Mouse (Mus musculus) kidney, adult 9 months (tissue): ENCODE results near the gene Atrnl1.

Experiments
- DNase-seq: peaks from one replicate; pipeline ENCODE4 v3.0.0; 2022

Gene Atrnl1

DNA sequence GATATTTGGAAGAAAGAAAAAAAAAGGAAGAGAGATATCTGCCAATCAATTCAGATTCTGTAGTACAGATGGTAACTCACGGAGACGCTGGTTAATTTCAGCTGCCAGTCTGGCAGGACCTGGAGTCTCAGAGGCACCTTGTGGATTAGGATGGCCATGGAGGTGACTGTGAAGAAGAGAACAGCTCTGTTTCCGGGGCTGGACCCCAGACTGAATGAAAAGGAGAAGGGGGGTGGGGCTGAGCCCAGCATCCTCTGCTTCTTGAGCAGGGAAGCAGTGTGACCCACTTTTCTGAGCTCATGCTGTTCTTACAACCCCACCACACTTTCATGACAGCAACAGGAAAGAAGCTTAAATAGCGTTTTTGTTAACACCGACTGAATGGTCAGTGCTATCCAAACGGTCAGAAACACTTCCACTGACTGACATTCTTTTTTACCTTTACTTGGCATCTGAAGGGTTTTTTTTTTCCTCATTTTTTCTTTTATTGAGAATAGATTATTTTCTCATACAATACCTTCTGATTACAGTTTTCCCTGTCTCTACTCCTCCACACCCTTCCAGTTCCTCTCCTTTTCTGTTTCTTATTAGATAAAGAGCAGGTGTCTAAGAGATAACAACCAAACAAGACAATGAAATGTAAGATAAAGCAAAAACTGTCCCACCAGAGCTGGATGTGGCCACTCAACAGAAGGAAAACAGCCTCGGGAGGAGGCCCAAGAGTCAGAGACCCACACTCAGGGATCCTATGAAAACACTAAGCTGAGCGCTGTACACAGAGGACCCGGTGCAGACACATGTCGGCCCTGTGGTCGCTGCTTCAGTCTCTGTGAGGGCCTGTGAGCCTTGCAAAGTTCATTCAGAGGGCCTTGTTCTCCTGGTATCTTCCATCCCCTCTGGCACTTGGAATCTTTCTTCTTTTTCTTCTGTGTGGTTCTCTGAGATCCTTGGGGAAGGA, 317.0 kb downstream of the Atrnl1 start:
- no peak for DNase-seq

DNA sequence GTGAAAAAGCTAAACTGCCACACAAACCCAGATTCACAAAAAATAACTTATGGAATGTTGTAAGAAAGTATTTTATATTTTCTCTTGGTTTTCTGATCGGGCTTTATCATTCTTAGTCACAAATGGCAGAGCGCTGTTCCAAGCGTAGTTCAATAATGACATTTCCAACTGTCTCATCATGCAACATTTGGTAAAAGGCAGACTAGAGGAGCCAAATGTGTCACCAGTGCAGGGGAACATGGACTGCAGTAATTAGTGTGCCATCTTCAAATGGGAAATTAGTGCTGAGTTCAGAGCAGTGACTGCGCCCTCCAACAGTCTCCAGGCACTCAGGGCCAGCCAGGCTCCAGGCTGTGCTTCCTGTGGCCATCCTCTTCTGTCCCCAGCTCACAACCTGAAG, 320.8 kb downstream of the Atrnl1 start:
- no peak for DNase-seq

DNA sequence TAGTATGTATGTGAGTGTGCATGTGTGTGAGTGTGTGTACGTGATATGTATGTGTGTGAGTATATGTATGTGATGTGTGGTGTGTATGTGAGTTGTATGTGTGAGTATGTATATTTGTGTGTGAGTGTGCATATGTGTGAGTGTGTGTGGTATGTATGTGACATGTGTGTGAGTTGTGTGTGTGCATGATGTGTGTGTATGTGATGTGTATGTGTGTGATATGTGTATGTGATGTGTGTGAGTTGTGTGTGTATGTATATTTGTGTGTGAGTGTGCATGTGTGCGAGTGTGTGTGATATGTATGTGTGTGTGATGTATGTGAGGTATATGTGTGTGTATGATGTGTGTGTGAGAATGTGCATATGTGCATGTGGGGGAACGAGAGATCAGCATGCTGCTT, 326.0 kb downstream of the Atrnl1 start:
- no peak for DNase-seq

DNA sequence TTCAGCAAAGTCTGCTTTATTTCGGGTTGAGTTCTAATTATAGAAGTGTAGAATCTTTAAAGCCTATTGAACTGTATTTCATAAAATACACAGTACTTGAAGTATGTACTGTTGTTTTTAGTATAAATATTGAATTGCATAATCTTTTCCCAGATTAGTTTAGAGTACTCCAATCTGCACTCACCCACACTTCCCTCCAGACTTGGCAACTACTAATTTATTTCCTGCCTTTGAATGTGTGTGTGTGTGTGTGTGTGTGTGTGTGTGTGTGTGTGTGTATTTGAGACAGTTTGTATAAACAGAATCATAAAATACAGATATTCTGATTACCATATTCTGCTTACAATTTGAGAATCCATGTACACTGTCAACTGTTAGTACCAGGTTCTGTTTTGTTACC, 328.3 kb downstream of the Atrnl1 start:
- DNase-seq: no peak

DNA sequence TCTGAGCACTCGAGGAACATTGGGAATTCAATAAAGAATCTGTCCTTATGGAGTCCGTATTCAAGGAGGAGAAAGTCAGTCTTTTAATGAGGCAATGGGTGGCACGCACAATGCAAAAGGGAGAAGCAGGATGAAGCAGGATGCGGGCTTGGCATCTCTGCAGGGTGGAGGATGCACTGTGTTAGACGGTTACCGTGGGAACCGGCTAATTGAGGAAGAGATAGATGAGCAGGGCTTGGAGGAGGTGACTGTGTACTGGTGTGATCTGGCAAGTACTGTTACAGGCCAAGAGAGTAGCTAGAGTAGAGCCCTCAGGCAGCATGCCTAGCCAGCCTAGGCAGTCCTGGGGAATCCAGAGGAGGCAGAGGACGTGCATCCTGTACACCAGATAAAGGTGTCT, 330.7 kb downstream of the Atrnl1 start:
- no peak for DNase-seq

DNA sequence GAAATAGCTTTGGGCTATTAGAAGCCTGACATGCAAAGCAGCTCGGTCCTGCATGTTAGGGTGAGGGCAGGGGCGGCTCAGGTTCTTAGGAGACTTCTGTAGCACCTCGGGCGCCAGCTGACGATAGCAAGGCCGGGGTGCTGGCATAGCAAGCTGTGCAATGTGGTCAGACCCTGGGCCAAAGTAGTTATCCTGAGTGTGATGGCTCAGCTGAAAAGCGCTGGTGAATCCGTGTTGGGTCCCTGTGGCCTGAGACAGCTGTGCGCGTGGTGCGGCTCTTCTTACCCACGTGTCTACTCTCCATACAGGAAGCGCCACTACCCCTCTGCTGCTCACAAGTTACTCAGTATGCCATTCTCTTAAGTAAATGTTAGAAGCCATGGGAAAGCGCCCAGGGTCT, 331.4 kb downstream of the Atrnl1 start:
- DNase-seq: no peak

DNA sequence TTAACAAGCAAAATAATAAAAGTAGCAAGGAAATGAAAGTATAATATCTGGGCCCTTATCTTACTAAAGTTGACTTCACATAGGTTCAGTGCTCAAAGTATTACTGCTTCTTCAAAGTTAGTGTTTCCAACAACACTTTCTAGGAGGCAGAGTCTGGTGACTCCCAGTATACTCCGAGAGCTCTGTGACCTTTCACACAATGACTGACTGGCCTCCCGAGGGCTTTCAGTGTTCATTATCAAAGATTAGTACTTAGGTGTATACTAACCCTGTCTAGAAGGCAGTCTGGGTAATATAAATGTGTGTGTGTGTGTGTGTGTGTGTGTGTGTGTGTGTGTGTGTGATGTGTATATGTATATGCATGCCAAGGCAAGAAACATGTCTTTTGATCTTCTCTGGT, 332.5 kb downstream of the Atrnl1 start:
- no peak for DNase-seq

DNA sequence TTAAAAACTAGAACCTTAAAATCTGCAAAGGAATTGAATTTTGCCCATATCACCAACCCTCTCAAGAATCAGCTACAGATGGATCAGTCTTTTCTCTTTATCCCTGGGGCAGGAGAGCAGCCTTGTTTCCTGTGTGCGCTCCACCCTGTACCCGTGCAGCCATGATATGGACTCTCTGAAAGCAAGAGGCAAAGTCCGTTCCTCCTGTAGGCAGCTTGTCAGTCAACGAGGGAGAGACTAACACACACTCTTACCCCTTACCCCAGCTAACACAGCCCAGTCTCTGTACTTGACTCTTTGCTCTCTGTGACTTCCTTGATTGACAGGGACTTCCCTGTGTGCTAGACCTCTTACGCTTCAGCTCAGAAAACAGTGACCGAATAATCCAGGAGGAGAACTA, 333.8 kb downstream of the Atrnl1 start:
- DNase-seq: no peak

DNA sequence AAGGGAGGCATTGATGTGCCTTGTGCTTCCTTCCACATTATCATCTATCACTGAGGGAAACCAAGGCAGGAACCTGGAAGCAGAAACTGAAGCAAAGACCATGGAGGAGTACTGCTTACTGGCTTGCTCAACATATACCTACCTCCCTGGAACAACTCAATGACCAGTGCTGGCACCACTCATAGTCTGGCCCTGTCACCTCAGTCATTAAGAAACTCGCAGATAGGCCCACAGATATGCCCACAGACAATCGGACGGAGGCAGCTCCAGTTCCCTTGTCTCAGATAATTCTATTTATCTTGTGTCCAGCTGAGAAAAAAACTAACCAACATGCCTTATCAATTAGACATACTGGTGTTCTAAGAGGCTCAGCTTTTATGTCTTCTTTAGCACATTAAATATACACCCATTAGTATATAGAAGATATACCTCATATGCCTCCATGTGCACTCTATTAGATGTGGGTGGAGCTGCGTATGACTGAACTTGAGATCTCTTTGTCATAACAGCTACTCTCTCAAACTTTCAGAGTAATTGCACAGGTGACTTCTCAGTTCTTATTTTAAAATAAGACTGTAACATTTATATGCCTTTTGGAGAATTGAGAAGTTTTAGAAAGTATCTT, 334.9 kb downstream of the Atrnl1 start:
- DNase-seq: no peak

DNA sequence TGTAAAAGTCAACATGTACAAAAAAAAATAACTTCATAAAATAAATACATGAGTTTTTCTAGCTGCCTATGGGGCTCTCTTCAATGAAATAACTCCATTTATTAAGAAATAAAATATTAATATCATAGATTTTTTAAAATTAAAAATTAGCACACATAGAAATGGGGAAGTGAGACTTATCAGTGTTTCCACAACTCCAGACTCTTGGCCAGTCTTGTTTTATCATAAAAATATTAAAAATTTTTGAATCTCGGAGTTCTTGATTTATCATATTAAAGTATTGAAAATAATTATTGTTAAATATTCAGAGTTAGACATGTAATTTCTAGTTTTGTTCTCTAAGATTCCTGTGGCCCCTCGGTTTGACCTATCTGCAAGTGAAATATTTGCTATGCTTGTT, 337.7 kb downstream of the Atrnl1 start:
- DNase-seq: no peak

DNA sequence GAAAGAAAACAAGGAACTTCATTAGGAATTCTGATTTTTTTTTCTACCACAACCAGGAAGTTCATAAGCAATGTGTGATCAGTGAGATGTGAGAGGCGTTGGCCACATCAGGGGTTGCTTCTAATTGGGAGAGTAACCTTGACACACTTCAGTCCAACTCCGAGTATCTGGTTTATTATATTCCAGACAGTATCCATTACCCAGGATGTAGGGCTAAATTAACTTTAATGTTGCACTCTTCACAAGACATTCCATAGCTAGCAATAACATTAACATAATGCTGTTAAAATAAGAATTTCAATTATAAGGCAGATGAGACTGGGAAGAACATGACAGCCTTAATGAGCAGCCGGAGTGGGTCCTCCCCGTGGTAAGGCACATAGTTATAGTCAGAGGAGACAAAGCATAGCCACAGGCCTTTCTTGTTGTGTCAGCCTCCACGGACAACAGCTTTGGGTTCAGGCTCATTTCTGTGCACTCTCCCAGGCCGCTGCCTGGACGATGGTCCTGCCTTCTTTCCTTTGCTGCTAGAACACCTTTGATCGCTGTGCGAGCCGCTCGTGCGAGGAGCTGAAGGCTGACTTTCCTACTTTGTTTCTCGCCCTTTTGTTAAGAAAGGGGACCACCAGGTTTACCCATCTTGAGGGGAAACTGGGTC, 338.6 kb downstream of the Atrnl1 start:
- no peak for DNase-seq

DNA sequence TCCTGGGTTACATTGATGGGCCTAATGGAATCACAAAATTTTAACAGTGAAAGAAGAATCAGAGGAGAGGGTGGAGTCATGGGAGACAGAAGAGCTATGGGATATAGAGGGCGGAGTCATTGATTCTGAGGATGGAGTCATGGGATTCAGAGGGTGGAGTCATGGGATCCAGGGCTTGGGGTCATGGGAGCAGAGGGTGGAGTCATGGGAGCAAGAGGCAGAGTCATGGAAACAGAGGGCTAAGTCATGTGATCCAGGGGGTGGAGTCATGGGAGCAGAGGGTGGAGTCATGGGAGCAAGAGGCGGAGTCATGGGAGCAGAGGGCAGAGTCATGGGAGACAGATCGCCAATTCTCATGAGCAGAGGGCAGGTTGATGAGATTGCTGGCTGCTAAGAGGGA, 343.3 kb downstream of the Atrnl1 start:
- no peak for DNase-seq

DNA sequence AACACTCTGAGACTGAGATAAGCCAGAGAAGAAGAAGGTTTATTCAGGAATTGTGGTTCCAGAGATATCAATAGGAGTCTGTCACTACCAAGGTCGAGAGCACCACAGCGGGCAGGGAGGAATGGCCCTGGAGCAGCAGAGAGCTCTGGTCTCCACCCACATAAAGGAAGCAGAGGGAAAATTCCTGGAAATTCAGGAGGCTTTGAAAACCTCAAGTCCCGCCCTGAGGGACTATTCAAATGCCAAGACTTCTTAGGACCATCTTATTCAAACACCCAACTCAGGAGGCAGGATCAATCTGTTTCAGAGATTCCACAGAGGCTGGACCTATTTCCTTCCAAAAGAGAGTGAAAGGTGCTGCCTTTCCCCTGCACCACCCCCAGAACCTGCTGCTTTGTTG, 345.6 kb downstream of the Atrnl1 start:
- DNase-seq: no peak

DNA sequence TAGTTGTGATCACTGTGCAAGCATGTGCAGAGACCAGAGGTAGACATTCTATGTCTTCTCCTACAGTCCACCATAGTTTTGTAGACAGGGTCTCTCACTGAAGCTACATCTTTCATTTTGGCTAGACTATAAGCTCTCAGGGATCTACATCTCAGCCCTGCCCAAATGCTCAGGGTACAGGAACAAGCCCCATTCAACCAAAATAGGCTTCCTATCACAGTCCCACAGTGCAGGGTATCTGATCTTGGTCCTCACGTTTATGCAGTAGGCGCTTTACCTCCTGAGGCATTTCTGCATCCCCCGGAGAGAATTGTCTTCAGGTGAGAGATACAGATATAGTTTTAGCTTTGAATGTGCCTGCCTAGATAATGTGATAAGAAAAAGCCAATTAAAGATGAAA, 346.5 kb downstream of the Atrnl1 start:
- DNase-seq: no peak

DNA sequence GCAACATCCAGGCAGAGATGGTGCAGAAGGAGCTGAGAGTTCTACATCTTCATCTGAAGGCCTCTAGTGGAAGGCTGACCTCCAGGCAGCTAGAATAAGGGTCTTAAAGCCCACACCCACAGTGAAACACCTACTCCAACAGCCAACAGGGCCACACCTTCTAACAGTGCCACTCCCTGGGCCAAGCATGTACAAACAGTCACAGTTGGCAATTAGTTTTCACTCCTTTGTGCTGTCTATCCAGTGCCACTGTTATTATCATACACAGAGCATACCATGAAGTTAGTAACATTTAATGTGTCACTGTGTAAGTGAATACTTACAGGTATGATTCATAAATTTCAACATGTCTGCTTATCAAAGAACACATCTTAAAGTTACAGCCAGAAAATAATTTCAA, 347.3 kb downstream of the Atrnl1 start:
- DNase-seq: no peak

DNA sequence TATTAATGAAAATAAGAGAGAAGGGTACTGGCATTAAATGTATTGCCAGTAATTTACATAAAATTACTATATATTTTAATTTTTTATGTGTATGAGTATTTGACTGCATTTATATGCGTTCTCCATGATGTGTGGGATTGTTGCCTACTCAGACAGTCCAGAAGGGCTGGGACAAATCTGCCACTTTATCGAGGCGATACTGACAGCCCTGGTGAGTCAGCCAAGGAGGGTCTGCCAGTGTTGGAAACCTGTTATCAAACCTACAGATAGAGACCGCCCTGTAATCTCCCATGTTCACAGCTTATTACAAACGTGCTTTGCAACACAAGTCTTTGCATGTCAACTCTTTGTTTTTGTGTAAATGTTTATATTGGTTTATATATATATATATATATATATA, 347.9 kb downstream of the Atrnl1 start:
- DNase-seq: no peak

DNA sequence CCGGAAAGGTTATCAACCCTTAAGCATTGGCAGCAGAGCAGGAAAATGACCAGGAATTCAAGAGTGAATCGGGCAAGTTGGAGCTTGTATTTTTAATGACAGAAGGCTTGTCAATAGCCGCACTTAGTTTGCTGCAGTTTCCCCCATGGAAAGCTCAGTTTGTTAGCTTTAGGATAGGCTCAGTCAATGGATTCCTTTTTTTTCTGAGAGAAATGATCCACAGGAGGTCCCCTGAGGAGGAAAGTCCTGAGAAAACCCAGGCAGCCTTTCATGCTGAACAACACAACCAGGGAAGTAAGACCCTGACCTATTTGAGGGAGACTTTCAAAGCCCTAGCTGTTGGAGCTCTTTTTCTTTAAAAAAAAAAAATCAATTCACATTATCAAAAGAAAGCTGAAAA, 350.5 kb downstream of the Atrnl1 start:
- no peak for DNase-seq

DNA sequence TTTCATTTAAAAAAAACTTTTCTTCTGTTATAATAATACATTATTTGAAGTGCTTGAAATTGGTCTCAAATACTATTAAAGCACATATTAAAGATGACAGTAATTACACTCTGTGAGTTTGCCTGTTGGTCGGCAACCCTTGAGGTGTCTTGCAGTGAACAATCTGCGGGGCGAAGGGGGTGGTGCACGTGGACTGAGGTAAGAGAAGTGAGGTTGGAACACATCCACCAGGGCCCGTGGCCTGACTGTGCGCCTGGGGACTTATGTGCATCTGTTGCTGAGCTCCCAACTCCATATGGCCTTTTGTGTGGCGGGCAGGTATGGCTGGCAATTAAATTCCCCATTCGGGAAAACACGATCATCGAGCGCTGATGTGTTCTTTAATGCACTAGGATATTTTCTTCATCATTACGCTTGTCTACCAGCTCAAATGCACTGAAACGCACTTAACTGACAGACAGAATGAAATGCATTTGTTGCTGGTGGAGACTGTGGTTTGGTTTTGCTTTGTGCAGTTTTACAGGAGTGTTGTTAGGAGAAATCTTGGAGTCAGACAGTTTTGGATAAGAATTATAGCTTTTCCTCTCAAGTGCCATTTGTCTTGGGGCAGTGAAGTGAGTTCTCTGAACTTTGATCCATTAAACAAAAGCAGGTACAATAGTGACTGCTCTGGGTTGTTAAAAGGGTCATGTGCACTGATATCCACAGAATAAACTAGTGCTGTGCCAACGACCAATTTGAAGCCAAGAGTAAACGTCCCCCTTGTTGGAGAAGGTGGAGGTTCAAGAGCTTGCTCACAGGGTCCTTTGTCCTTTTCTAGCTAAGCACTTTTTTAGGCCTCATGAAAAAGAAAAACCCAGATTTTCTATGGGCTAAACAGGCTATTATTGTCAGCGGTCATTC, 351.2 kb downstream of the Atrnl1 start:
- no peak for DNase-seq

DNA sequence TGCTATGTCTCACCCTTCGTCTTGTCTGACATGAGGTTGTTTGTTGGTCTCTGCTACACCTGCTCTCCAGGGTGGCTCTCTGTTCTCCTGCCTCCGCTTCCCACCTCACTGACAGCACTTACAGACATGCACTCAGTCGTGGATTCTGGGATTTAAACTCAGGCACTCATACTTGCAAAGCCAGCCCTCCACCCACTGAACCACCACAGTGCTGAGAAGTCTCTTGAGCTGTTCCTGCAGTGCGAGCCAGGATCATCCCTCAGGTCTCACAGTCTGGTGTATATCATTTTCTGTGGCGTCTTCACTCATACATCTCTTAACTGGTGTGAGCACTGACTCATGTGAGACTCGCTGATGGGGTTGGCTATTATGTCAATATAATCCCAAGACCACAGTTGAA, 353.0 kb downstream of the Atrnl1 start:
- DNase-seq: no peak

DNA sequence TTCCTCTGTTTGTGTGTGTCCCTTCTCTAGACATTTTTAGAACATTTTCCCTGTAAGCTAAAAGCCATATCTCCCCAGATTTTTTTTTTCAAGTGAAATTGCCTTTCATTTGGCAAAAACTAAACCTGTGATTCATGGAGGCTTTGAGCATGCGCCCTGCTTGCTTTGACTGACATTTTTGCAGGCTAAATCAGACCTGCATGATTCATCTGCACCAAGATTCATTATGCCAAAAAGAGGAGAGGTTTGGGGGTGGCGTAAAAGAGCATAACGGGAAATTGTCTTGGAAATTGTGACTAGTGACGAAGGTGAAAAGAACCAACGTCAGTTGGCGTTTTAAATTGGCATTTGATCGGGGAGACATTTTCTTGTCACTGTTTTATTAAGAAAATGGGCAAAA, 358.9 kb downstream of the Atrnl1 start:
- no peak for DNase-seq

DNA sequence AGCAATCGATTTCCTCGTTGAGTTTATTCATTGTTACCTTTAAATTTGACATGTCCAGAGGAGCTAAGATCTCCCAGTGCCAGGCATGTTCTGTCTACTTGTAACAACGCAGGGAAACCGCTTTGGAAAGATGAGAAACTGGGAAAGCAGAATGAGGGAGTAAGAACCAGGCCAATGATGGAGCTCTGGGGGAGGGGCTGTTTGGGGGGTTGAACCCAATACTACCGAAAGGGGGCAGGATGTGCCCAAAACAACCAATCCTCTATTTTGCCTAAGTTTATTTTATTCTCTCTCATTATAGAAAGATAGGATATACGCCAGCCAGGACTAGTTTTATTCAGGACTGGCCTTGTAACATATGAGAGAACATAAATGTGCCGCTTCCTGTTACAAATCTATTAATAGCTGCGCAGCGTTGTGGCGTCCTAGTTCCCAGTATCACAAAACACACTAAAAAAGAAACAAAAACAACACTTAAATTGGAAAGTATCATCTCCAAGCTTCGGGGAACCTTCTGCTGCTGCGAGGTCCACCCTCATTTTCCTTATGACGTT, 359.6 kb downstream of the Atrnl1 start:
- no peak for DNase-seq

DNA sequence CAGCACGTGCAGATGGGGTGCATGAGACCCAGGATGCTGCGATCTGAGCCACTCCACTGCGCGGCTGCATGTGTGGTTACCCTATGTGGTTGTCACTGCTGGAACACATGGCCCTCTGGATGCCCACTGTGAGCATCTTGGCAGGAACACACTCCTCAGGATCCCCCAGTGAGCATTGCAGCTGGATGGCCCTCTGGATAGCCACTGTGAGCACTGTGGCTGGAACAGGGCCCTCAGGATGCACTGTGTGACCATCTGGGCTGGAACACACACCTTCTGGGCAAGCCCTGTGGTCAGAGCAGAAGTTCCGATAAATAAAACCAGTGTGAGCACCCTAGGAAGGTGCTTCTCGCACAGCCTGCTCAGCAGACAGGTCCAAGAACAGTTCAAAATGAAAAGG, 364.4 kb downstream of the Atrnl1 start:
- no peak for DNase-seq
